ENCODE assay signal across 8 mouse cellular contexts in genomic region chr13:101767809-101768629, GRCm38 (mm10). TPM values are rescaled to one million over a fixed set of nuclear protein-coding genes. Genes with fewer than 3 reads are reported as not detected.
DNase-seq lines count a peak whose midpoint lies in the region; ATAC-seq and TF ChIP-seq lines count a peak whose summit lies in the region.

Gene Pik3r1 (minus strand): TSS chr13:101768217.

- no peak for TF ChIP-seq CTCF in bone marrow macrophage, adult 2 months (IDR thresholded peaks at IDR 0.05; ENCODE audit: low read depth, low read length)
- 0 out of 2 replicates have a peak, but pooled peaks have one; percentile 3 for TF ChIP-seq CTCF in embryonic fibroblast, embryonic 13.5 days (IDR thresholded peaks at IDR 0.05; ENCODE audit: borderline replicate concordance, insufficient read depth, low read length)
- TF ChIP-seq CTCF in liver, adult 2 months (IDR thresholded peaks at IDR 0.05; ENCODE audit: low read depth, low read length): 0 out of 2 replicates have a peak, but pooled peaks have one; percentile 15

- peak within 1 kb of the TSS; percentile 75 for H3K4me2 ChIP-seq in kidney, embryonic 16.5 days (replicated peaks; ENCODE audit: low read depth, low read length)
- H3K4me2 ChIP-seq in myocyte (ENCODE audit: low read depth): peak within 1 kb of the TSS; percentile 90

- peak within 1 kb of the TSS; percentile 87 for H3K4me3 ChIP-seq in bone marrow macrophage, adult 2 months (ENCODE audit: insufficient read depth, low read length)
- H3K4me3 ChIP-seq in embryonic fibroblast, embryonic 13.5 days (ENCODE audit: insufficient read depth, low read length): peak within 1 kb of the TSS; percentile 99
- peak within 1 kb of the TSS; percentile 79 for H3K4me3 ChIP-seq in heart, embryonic 10.5 days
- peak within 1 kb of the TSS; percentile 92 for H3K4me3 ChIP-seq in kidney, embryonic 16.5 days (ENCODE audit: low read length)
- H3K4me3 ChIP-seq in liver, adult 2 months (ENCODE audit: insufficient read depth, low read depth, low read length): peak within 1 kb of the TSS; percentile 84
- H3K4me3 ChIP-seq in myocyte: peak within 1 kb of the TSS; percentile 94

- peaks cover 30% of the 10 kb centered on the region for H3K79me2 ChIP-seq in liver, adult 2 months (ENCODE audit: control insufficient read depth, insufficient read depth, low read length)
- H3K79me2 ChIP-seq in myocyte (ENCODE audit: control insufficient read depth, insufficient read depth): peaks cover 42% of the 10 kb centered on the region

- peak; percentile 96 for ATAC-seq in kidney, embryonic 16.5 days (ENCODE audit: low FRiP score, low TSS enrichment)

- peak within 1 kb of the TSS; percentile 92 for H3K9ac ChIP-seq in kidney, embryonic 16.5 days (replicated peaks; ENCODE audit: low read length)
- peak within 1 kb of the TSS; percentile 99 for H3K9ac ChIP-seq in liver, adult 2 months (ENCODE audit: low read depth, low read length)

- H3K27ac ChIP-seq in bone marrow macrophage, adult 2 months (ENCODE audit: insufficient read depth, low read depth, low read length): peak within 1 kb of the TSS; percentile 92
- H3K27ac ChIP-seq in embryonic fibroblast, embryonic 13.5 days (ENCODE audit: insufficient read depth, low read length): peak within 1 kb of the TSS; percentile 83
- H3K27ac ChIP-seq in heart, embryonic 10.5 days: peak within 1 kb of the TSS; percentile 94
- peak within 1 kb of the TSS; percentile 97 for H3K27ac ChIP-seq in kidney, embryonic 16.5 days (ENCODE audit: low read length)
- H3K27ac ChIP-seq in liver, adult 2 months (replicated peaks; ENCODE audit: insufficient read depth, low read depth, low read length): peak within 1 kb of the TSS; percentile 95

- no peaks in the 10 kb centered on the region for H3K9me3 ChIP-seq in heart, embryonic 10.5 days
- no peaks in the 10 kb centered on the region for H3K9me3 ChIP-seq in kidney, embryonic 16.5 days (ENCODE audit: low read length)

- peak; percentile 60; the same call in 1 of the 2 replicates for TF ChIP-seq POLR2A in bone marrow macrophage, adult 2 months (IDR thresholded peaks at IDR 0.05; ENCODE audit: borderline replicate concordance, low read depth, low read length)
- TF ChIP-seq POLR2A in embryonic fibroblast, embryonic 13.5 days (IDR thresholded peaks at IDR 0.05; ENCODE audit: low read depth, low read length): peak; percentile 99
- TF ChIP-seq POLR2A in liver, adult 2 months (IDR thresholded peaks at IDR 0.05; ENCODE audit: extremely low read depth, insufficient read depth, low read length): peak; percentile 99
- peak; percentile 90 for TF ChIP-seq POLR2A in myocyte (IDR thresholded peaks at IDR 0.05; ENCODE audit: insufficient read length, low read depth)

- DNase-seq in A20 (ENCODE audit: low read depth, low spot score): peak; percentile 96
- DNase-seq in heart, embryonic 10.5 days (ENCODE audit: low spot score): peak; percentile 98
- DNase-seq in liver, adult 2 months (ENCODE audit: extremely low read depth, low read depth, low spot score): peak; percentile 76
- DNase-seq in splenic B cell, adult 2 months (ENCODE audit: low read depth, low spot score): peak; percentile 93

- peaks cover 13% of the 10 kb centered on the region for H3K4me1 ChIP-seq in bone marrow macrophage, adult 2 months (ENCODE audit: control insufficient read depth, insufficient read depth, low read length)
- peaks cover 6% of the 10 kb centered on the region for H3K4me1 ChIP-seq in embryonic fibroblast, embryonic 13.5 days (ENCODE audit: control insufficient read depth, insufficient read depth, low read length)
- peaks cover 32% of the 10 kb centered on the region for H3K4me1 ChIP-seq in heart, embryonic 10.5 days
- H3K4me1 ChIP-seq in kidney, embryonic 16.5 days (ENCODE audit: insufficient read depth, low read length): peaks cover 40% of the 10 kb centered on the region
- peaks cover 12% of the 10 kb centered on the region for H3K4me1 ChIP-seq in liver, adult 2 months (ENCODE audit: control insufficient read depth, insufficient read depth, low read length)

- H3K27me3 ChIP-seq in heart, embryonic 10.5 days (ENCODE audit: insufficient read depth, poor library complexity, severe bottlenecking): no peaks in the 10 kb centered on the region
- H3K27me3 ChIP-seq in kidney, embryonic 16.5 days (ENCODE audit: insufficient read depth, low read length): no peaks in the 10 kb centered on the region
- H3K27me3 ChIP-seq in liver, adult 2 months (ENCODE audit: control insufficient read depth, insufficient read depth, low read length): no peaks in the 10 kb centered on the region
- no peaks in the 10 kb centered on the region for H3K27me3 ChIP-seq in myocyte (ENCODE audit: control insufficient read depth, insufficient read depth, insufficient read length)
- no peaks in the 10 kb centered on the region for H3K27me3 ChIP-seq in splenic B cell, adult 2 months (ENCODE audit: control insufficient read depth, insufficient read depth, low read length, poor library complexity, severe bottlenecking)

- WGBS in heart, embryonic 10.5 days: under 1% methylated on average over 61 of the region's 76 CpGs
- WGBS in kidney, embryonic 16.5 days: 0% methylated on average over 61 of the region's 76 CpGs
- under 1% methylated on average over 72 of the region's 76 CpGs for WGBS in liver, adult 2 months

- H3K36me3 ChIP-seq in heart, embryonic 10.5 days: no peaks in the 10 kb centered on the region
- H3K36me3 ChIP-seq in kidney, embryonic 16.5 days (ENCODE audit: insufficient read depth, low read length): no peaks in the 10 kb centered on the region
- no peaks in the 10 kb centered on the region for H3K36me3 ChIP-seq in liver, adult 2 months (ENCODE audit: control insufficient read depth, insufficient read depth, low read length)
- no peaks in the 10 kb centered on the region for H3K36me3 ChIP-seq in myocyte (ENCODE audit: control insufficient read depth, insufficient read depth)
- peaks cover 4% of the 10 kb centered on the region; the same call in 1 of the 2 replicates for H3K36me3 ChIP-seq in splenic B cell, adult 2 months (ENCODE audit: control insufficient read depth, insufficient read depth, low read length, poor library complexity, severe bottlenecking)

- H3ac ChIP-seq in myocyte (ENCODE audit: control insufficient read depth, insufficient read length): peak within 1 kb of the TSS; percentile 60

TF ChIP-seq in myocyte, 11 proteins besides CTCF, POLR2A, EP300 and RAD21:
- no peak for TF ChIP-seq USF1 (IDR thresholded peaks at IDR 0.05; ENCODE audit: low read depth)
- TF ChIP-seq TCF3 (IDR thresholded peaks at IDR 0.05; ENCODE audit: insufficient read length, low read depth): no peak
- TF ChIP-seq MYOG (IDR thresholded peaks at IDR 0.05; ENCODE audit: control insufficient read depth in 1 of 3, insufficient read depth in 1 of 3, insufficient read length in 2 of 3, low read depth in 2 of 3): peak in 2 of 3 experiments; percentile 59 to 76
- TF ChIP-seq REST (IDR thresholded peaks at IDR 0.05; ENCODE audit: insufficient read depth, insufficient read length): peak; percentile 70
- TF ChIP-seq CEBPB (IDR thresholded peaks at IDR 0.05; ENCODE audit: insufficient read depth, poor library complexity, severe bottlenecking): no peak
- peak; percentile 99 for TF ChIP-seq POLR2AphosphoS2 (IDR thresholded peaks at IDR 0.05; ENCODE audit: insufficient read length, low read depth)
- no peak for TF ChIP-seq TCF12 (IDR thresholded peaks at IDR 0.05; ENCODE audit: insufficient read depth, poor library complexity, severe bottlenecking)
- no peak for TF ChIP-seq E2F4 (IDR thresholded peaks at IDR 0.05; ENCODE audit: insufficient read depth)
- no peak for TF ChIP-seq MAX (IDR thresholded peaks at IDR 0.05; ENCODE audit: low read depth)
- no peak for TF ChIP-seq SRF (IDR thresholded peaks at IDR 0.05; ENCODE audit: control insufficient read depth, insufficient read length, low read depth)
- peak in 2 of 3 experiments; percentile 23 to 81 for TF ChIP-seq MYOD1 (IDR thresholded peaks at IDR 0.05; ENCODE audit: control insufficient read depth in 1 of 3, insufficient read length in 2 of 3, low read depth in 2 of 3)

RNA-seq across cellular contexts. Expression of gene Pik3r1, which starts in this region (rescaled TPM):
- polyA plus RNA-seq in bone marrow macrophage, adult 2 months (2012; ENCODE audit: insufficient read depth, insufficient read length, missing spikeins): 52.5 and 53.9 TPM in 2 replicates
- 53.1 and 78.3 TPM in 2 replicates for polyA plus RNA-seq in embryonic fibroblast, embryonic 13.5 days (2011; ENCODE audit: insufficient read length, low read depth, missing spikeins)
- 13.6 and 14.4 TPM in 2 replicates for polyA plus RNA-seq in heart, embryonic 10.5 days (2016; fragmentation: Nextera tagmentation; extraction: Ambion mirVana)
- polyA plus RNA-seq in kidney, embryonic 16.5 days (2015; fragmentation: Nextera tagmentation; extraction: Ambion mirVana): 38.0 and 42.3 TPM in 2 replicates
- 35.5 and 38.4 TPM in 2 replicates for total RNA-seq in liver, adult 2 months (2014; rRNA removed)
- 11.9 and 12.2 TPM in 2 replicates for polyA plus RNA-seq in liver, adult 2 months (2012; rRNA removed)
- polyA plus RNA-seq in myocyte (2012; fragmentation: generic; extraction: Trizol): 6.8 TPM

Comparison
In these comparisons a context has a peak if more than half of its experiments do, and no peak if none do; other contexts are left out.
1. Peak in every context shown above with its lines: DNase-seq, ATAC-seq, H3K4me3 ChIP-seq and H3K27ac ChIP-seq.